Mouse (Mus musculus): ENCODE measurements around the gene Lhfpl5.

DNA sequence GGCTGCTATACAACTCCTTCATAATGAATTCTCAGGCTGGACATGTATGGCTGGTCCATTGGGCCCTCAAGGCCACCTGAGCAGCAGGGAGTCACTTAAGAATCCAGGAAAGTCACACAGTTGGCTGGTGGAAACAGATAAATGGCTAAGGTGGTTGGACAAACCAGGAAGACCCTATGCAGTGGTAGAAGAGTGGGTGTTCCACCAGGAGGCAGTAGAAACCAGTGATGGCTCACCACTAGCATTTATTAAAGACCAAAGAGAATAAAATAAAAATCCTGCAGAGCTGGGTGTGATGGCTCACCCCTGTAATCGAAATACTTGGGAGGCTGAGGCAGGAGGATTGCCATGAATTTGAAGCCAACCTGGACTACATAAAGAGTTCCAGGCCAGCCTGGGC lies 28.5 kb upstream of the Lhfpl5 start:
- TF ChIP-seq CTCF (conservative IDR thresholded peaks at IDR 0.05 in 1 of 2, IDR thresholded peaks at IDR 0.05 in 1 of 2; ENCODE audit: low read depth in 2 of 2, low read length in 2 of 2) (peak in 1 of 2 experiments; percentile 25; a peak in 1 of 4 replicates), POLR2A (IDR thresholded peaks at IDR 0.05; ENCODE audit: low read depth, low read length) (no peak), MAFK (IDR thresholded peaks at IDR 0.05; ENCODE audit: insufficient replicate concordance, low read length) (no peak), POLR2AphosphoS2 (IDR thresholded peaks at IDR 0.05; ENCODE audit: low read depth, low read length) (no peak), RAD21 (IDR thresholded peaks at IDR 0.05; ENCODE audit: low read depth, low read length) (no peak; the same call in 1 of the 2 replicates), ZMIZ1 (IDR thresholded peaks at IDR 0.05; ENCODE audit: low read depth, low read length) (no peak), NELFE (IDR thresholded peaks at IDR 0.05; ENCODE audit: low read depth, low read length) (no peak), KAT2A (IDR thresholded peaks at IDR 0.05; ENCODE audit: insufficient replicate concordance, low read length) (no peak)

Measured in CH12.LX (cell line).